Mouse (Mus musculus): ENCODE results near the gene Dact3. TPM values are rescaled to one million over a fixed set of nuclear protein-coding genes. Genes with fewer than 3 reads are reported as not detected.

Dact3 gene
- total RNA-seq, 1 experiment from 2014 or later: 0.14 TPM

- ATAC-seq (replicated peaks; ENCODE audit: low read depth, poor library complexity, severe bottlenecking): no peak
These were observed 15.4 kb downstream of the Dact3 start for GRCm38 (mm10) chr7:16890536-16890935.

- no peak for ATAC-seq (replicated peaks; ENCODE audit: low read depth, poor library complexity, severe bottlenecking)
These were observed 15.8 kb downstream of the Dact3 start for GRCm38 (mm10) chr7:16890944-16891343.

GRCm38 (mm10) chr7:16891641-16892351, 16.7 kb downstream of the Dact3 start, which contains the start of gene Gng8:
Gene Gng8, plus strand, starts transcription at chr7:16891786.
- ATAC-seq (replicated peaks; ENCODE audit: low read depth, poor library complexity, severe bottlenecking): peak; percentile 80

- ATAC-seq (replicated peaks; ENCODE audit: low read depth, poor library complexity, severe bottlenecking): no peak
These were observed 17.2 kb downstream of the Dact3 start for GRCm38 (mm10) chr7:16892352-16892730.

- ATAC-seq (replicated peaks; ENCODE audit: low read depth, poor library complexity, severe bottlenecking): no peak
These were observed 18.5 kb downstream of the Dact3 start for GRCm38 (mm10) chr7:16893612-16894011.

GRCm38 (mm10) chr7:16894279-16894678, 19.2 kb downstream of the Dact3 start:
- no peak for ATAC-seq (replicated peaks; ENCODE audit: low read depth, poor library complexity, severe bottlenecking)

- ATAC-seq (replicated peaks; ENCODE audit: low read depth, poor library complexity, severe bottlenecking): peak; percentile 70
These were observed 19.9 kb downstream of the Dact3 start for GRCm38 (mm10) chr7:16895000-16895399.

GRCm38 (mm10) chr7:16895511-16895910, 20.4 kb downstream of the Dact3 start:
- no peak for ATAC-seq (replicated peaks; ENCODE audit: low read depth, poor library complexity, severe bottlenecking)

GRCm38 (mm10) chr7:16900526-16900925, 25.4 kb downstream of the Dact3 start:
- no peak for ATAC-seq (replicated peaks; ENCODE audit: low read depth, poor library complexity, severe bottlenecking)

- peak; percentile 67 for ATAC-seq (replicated peaks; ENCODE audit: low read depth, poor library complexity, severe bottlenecking)
These were observed 28.4 kb downstream of the Dact3 start for GRCm38 (mm10) chr7:16903439-16903955.

GRCm38 (mm10) chr7:16904120-16904675, 29.1 kb downstream of the Dact3 start:
- ATAC-seq (replicated peaks; ENCODE audit: low read depth, poor library complexity, severe bottlenecking): no peak; the same call in 1 of the 2 replicates

GRCm38 (mm10) chr7:16905491-16906021, 30.4 kb downstream of the Dact3 start:
- ATAC-seq (replicated peaks; ENCODE audit: low read depth, poor library complexity, severe bottlenecking): no peak; the same call in 1 of the 2 replicates

- ATAC-seq (replicated peaks; ENCODE audit: low read depth, poor library complexity, severe bottlenecking): 0 out of 2 replicates have a peak, but pooled peaks have one; percentile 13
These were observed 31.2 kb downstream of the Dact3 start, which contains the start of gene Ptgir for GRCm38 (mm10) chr7:16906281-16906680. Gene Ptgir, plus strand, starts transcription at chr7:16906490.

GRCm38 (mm10) chr7:16906889-16907559, 31.9 kb downstream of the Dact3 start:
- ATAC-seq (replicated peaks; ENCODE audit: low read depth, poor library complexity, severe bottlenecking): no peak

GRCm38 (mm10) chr7:16907842-16908241, 32.7 kb downstream of the Dact3 start:
- ATAC-seq (replicated peaks; ENCODE audit: low read depth, poor library complexity, severe bottlenecking): no peak

GRCm38 (mm10) chr7:16908367-16908766, 33.2 kb downstream of the Dact3 start:
- 0 out of 2 replicates have a peak, but pooled peaks have one; percentile 9 for ATAC-seq (replicated peaks; ENCODE audit: low read depth, poor library complexity, severe bottlenecking)

- no peak for ATAC-seq (replicated peaks; ENCODE audit: low read depth, poor library complexity, severe bottlenecking)
These were observed 33.7 kb downstream of the Dact3 start for GRCm38 (mm10) chr7:16908859-16909258.

GRCm38 (mm10) chr7:16909909-16910308, 34.8 kb downstream of the Dact3 start:
- peak; percentile 64 for ATAC-seq (replicated peaks; ENCODE audit: low read depth, poor library complexity, severe bottlenecking)

- ATAC-seq (replicated peaks; ENCODE audit: low read depth, poor library complexity, severe bottlenecking): no peak
These were observed 36.8 kb downstream of the Dact3 start for GRCm38 (mm10) chr7:16911904-16912303.

- ATAC-seq (replicated peaks; ENCODE audit: low read depth, poor library complexity, severe bottlenecking): no peak
These were observed 37.2 kb downstream of the Dact3 start for GRCm38 (mm10) chr7:16912360-16912759.

All from common myeloid progenitor, adult 5-6 weeks (primary cell).